Mouse (Mus musculus) inflammation-experienced regulatory T-cells, adult 6 months (primary cell): ENCODE measurements around the gene Brd3. TPM values are rescaled to one million over a fixed set of nuclear protein-coding genes. Genes with fewer than 3 reads are reported as not detected.

Experiments
- ATAC-seq: one replicate; pipeline ENCODE4 v1.8.0; 2017
- polyA plus RNA-seq, 3 experiments: library from polyadenylated mRNA; unstranded; fragments of 100-300 nt; shearing (Covaris generic); gene quantifications; one replicate each; pipeline ENCODE4 v1.2.1; 2017

Brd3 gene
- polyA plus RNA-seq, 3 experiments from 2014 or later = 28.7 to 35.5 (median 34.6) TPM

GRCm38 (mm10) chr2:27425751-27426405 is 81.6 kb downstream of the Brd3 start:
- ATAC-seq = peak; percentile 33

GRCm38 (mm10) chr2:27425161-27425611 is 82.3 kb downstream of the Brd3 start:
- no peak for ATAC-seq

GRCm38 (mm10) chr2:27423596-27423995 is 83.9 kb downstream of the Brd3 start:
- no peak for ATAC-seq

- no peak for ATAC-seq
Measured at GRCm38 (mm10) chr2:27421293-27422068, 86.0 kb downstream of the Brd3 start.

- no peak for ATAC-seq
Measured at GRCm38 (mm10) chr2:27418577-27419070, 88.8 kb downstream of the Brd3 start.

GRCm38 (mm10) chr2:27417648-27418153 is 89.8 kb downstream of the Brd3 start:
- no peak for ATAC-seq

GRCm38 (mm10) chr2:27416425-27416824 is 91.0 kb downstream of the Brd3 start:
- no peak for ATAC-seq

GRCm38 (mm10) chr2:27415060-27415783 is 92.2 kb downstream of the Brd3 start:
- no peak for ATAC-seq

GRCm38 (mm10) chr2:27413936-27414657 is 93.4 kb downstream of the Brd3 start:
- peak; percentile 32 for ATAC-seq

- ATAC-seq = no peak
Measured at GRCm38 (mm10) chr2:27413582-27413935, 93.9 kb downstream of the Brd3 start.

- no peak for ATAC-seq
Measured at GRCm38 (mm10) chr2:27412245-27412800, 95.1 kb downstream of the Brd3 start.

- peak; percentile 50 for ATAC-seq
Measured at GRCm38 (mm10) chr2:27411688-27412174, 95.7 kb downstream of the Brd3 start.

- no peak for ATAC-seq
Measured at GRCm38 (mm10) chr2:27410518-27411140, 96.8 kb downstream of the Brd3 start.

- ATAC-seq = no peak
Measured at GRCm38 (mm10) chr2:27408194-27408593, 99.3 kb downstream of the Brd3 start.

GRCm38 (mm10) chr2:27406928-27407327 is 100.5 kb downstream of the Brd3 start:
- peak; percentile 47 for ATAC-seq

- ATAC-seq = no peak
Measured at GRCm38 (mm10) chr2:27405094-27405884, 102.2 kb downstream of the Brd3 start.

GRCm38 (mm10) chr2:27404375-27405093 is 102.9 kb downstream of the Brd3 start:
- ATAC-seq = peak; percentile 60

GRCm38 (mm10) chr2:27401544-27401943 is 105.9 kb downstream of the Brd3 start:
- ATAC-seq = no peak

GRCm38 (mm10) chr2:27400083-27400482 is 107.4 kb downstream of the Brd3 start:
- no peak for ATAC-seq
